Mouse (Mus musculus): ENCODE measurements at regions not wholly inside any gene's neighbourhood (a gene's known extent, or its start where the extent isn't known, plus 50 kb on each side); places are given as distances from the start of the nearest gene placed in this dataset.

GRCm38 (mm10) chr17:93355238-93355637, 156.4 kb downstream of the Adcyap1 start:
- Histone ChIP-seq H3K36me3 (ENCODE audit: control insufficient read depth, insufficient read depth, low read length) (no peaks in the 10 kb centered on the region), H3K9ac (ENCODE audit: low read depth, low read length) (no peak overlapping the region), H3K4me1 (ENCODE audit: control insufficient read depth, insufficient read depth, low read depth, low read length) (no peaks in the 10 kb centered on the region), H3K4me2 (ENCODE audit: low read length) (no peak overlapping the region), H3K9me3 (ENCODE audit: control insufficient read depth, low read length) (no peaks in the 10 kb centered on the region), H3K27me3 (replicated peaks; ENCODE audit: control insufficient read depth, insufficient read depth, low read length) (no peaks in the 10 kb centered on the region), H3K4me3 (ENCODE audit: low read length) (no peak overlapping the region), H3K27ac (ENCODE audit: low read depth, low read length) (no peak overlapping the region)
- ATAC-seq, result no peak

- no peaks in the 10 kb centered on the region for H3K4me1 ChIP-seq (ENCODE audit: control insufficient read depth, insufficient read depth, low read depth, low read length)
- ATAC-seq, result no peak
- H3K4me2 ChIP-seq (ENCODE audit: low read length), result no peak overlapping the region
- H3K27me3 ChIP-seq (replicated peaks; ENCODE audit: control insufficient read depth, insufficient read depth, low read length), result no peaks in the 10 kb centered on the region
- no peak overlapping the region for H3K9ac ChIP-seq (ENCODE audit: low read depth, low read length)
- H3K27ac ChIP-seq (ENCODE audit: low read depth, low read length), result no peak overlapping the region
- H3K4me3 ChIP-seq (ENCODE audit: low read length), result no peak overlapping the region
- no peaks in the 10 kb centered on the region for H3K9me3 ChIP-seq (ENCODE audit: control insufficient read depth, low read length)
- no peaks in the 10 kb centered on the region for H3K36me3 ChIP-seq (ENCODE audit: control insufficient read depth, insufficient read depth, low read length)
Observed at GRCm38 (mm10) chr17:93362926-93363325, 164.1 kb downstream of the Adcyap1 start.

- no peaks in the 10 kb centered on the region; the same call in 1 of the 2 replicates for H3K27me3 ChIP-seq (replicated peaks; ENCODE audit: control insufficient read depth, insufficient read depth, low read length)
- H3K4me2 ChIP-seq (ENCODE audit: low read length), result no peak overlapping the region
- H3K27ac ChIP-seq (ENCODE audit: low read depth, low read length), result no peak overlapping the region
- no peaks in the 10 kb centered on the region for H3K36me3 ChIP-seq (ENCODE audit: control insufficient read depth, insufficient read depth, low read length)
- H3K4me3 ChIP-seq (ENCODE audit: low read length), result no peak overlapping the region
- no peaks in the 10 kb centered on the region for H3K9me3 ChIP-seq (ENCODE audit: control insufficient read depth, low read length)
- H3K4me1 ChIP-seq (ENCODE audit: control insufficient read depth, insufficient read depth, low read depth, low read length), result no peaks in the 10 kb centered on the region
- H3K9ac ChIP-seq (ENCODE audit: low read depth, low read length), result no peak overlapping the region
- no peak for ATAC-seq
Observed at GRCm38 (mm10) chr17:93377453-93378091, 178.8 kb downstream of the Adcyap1 start.

- H3K27me3 ChIP-seq (replicated peaks; ENCODE audit: control insufficient read depth, insufficient read depth, low read length), result no peaks in the 10 kb centered on the region
- WGBS, result 84% methylated on average over 4 of the region's 4 CpGs
- H3K4me3 ChIP-seq (ENCODE audit: low read length), result no peak overlapping the region
- no peak for ATAC-seq
- H3K4me1 ChIP-seq (ENCODE audit: control insufficient read depth, insufficient read depth, low read depth, low read length), result no peaks in the 10 kb centered on the region
- no peak overlapping the region for H3K4me2 ChIP-seq (ENCODE audit: low read length)
- H3K9ac ChIP-seq (ENCODE audit: low read depth, low read length), result no peak overlapping the region
- no peaks in the 10 kb centered on the region for H3K36me3 ChIP-seq (ENCODE audit: control insufficient read depth, insufficient read depth, low read length)
- H3K27ac ChIP-seq (ENCODE audit: low read depth, low read length), result no peak overlapping the region
- no peaks in the 10 kb centered on the region for H3K9me3 ChIP-seq (ENCODE audit: control insufficient read depth, low read length)
Observed at GRCm38 (mm10) chr17:93379789-93380398, 181.1 kb downstream of the Adcyap1 start.

- no peaks in the 10 kb centered on the region for H3K4me1 ChIP-seq (ENCODE audit: control insufficient read depth, insufficient read depth, low read depth, low read length)
- no peaks in the 10 kb centered on the region for H3K36me3 ChIP-seq (ENCODE audit: control insufficient read depth, insufficient read depth, low read length)
- no peak overlapping the region for H3K9ac ChIP-seq (ENCODE audit: low read depth, low read length)
- no peak overlapping the region for H3K4me3 ChIP-seq (ENCODE audit: low read length)
- ATAC-seq, result peak; percentile 70
- no peak overlapping the region for H3K27ac ChIP-seq (ENCODE audit: low read depth, low read length)
- H3K9me3 ChIP-seq (ENCODE audit: control insufficient read depth, low read length), result no peaks in the 10 kb centered on the region
- H3K4me2 ChIP-seq (ENCODE audit: low read length), result no peak overlapping the region
- H3K27me3 ChIP-seq (replicated peaks; ENCODE audit: control insufficient read depth, insufficient read depth, low read length), result no peaks in the 10 kb centered on the region
- WGBS, result 55% methylated on average over 3 of the region's 3 CpGs
Observed at GRCm38 (mm10) chr17:93390256-93390655, 191.4 kb downstream of the Adcyap1 start.

- peak; percentile 95 for ATAC-seq
- WGBS, result 41% methylated on average over 1 of the region's 1 CpGs
- Histone ChIP-seq H3K36me3 (ENCODE audit: control insufficient read depth, insufficient read depth, low read length) (no peaks in the 10 kb centered on the region), H3K27ac (ENCODE audit: low read depth, low read length) (no peak overlapping the region), H3K9me3 (ENCODE audit: control insufficient read depth, low read length) (no peaks in the 10 kb centered on the region), H3K4me1 (ENCODE audit: control insufficient read depth, insufficient read depth, low read depth, low read length) (no peaks in the 10 kb centered on the region), H3K27me3 (replicated peaks; ENCODE audit: control insufficient read depth, insufficient read depth, low read length) (no peaks in the 10 kb centered on the region), H3K4me3 (ENCODE audit: low read length) (no peak overlapping the region), H3K4me2 (ENCODE audit: low read length) (no peak overlapping the region), H3K9ac (ENCODE audit: low read depth, low read length) (no peak overlapping the region)
Observed at GRCm38 (mm10) chr17:93409329-93409728, 210.5 kb downstream of the Adcyap1 start.

Data from hindbrain, embryonic 16.5 days (tissue).